Mouse (Mus musculus) heart, adult 10 weeks (tissue): ENCODE data around the gene Echdc2. TPM values are rescaled to one million over a fixed set of nuclear protein-coding genes. Genes with fewer than 3 reads are reported as not detected.

ENCODE experiments used
- polyA plus RNA-seq: library from polyadenylated mRNA; stranded (reverse); fragments of 350-450 nt; fragmentation: Illumina TruSeq; extraction: RNeasy Lipid Tissue Mini Kit (QIAGEN cat#74804); gene quantifications from one replicate; pipeline ENCODE4 v1.2.3, GENCODE M21; 2014; ENCODE audit warnings: low read depth, low replicate concordance

The Echdc2 gene
- 64.5 TPM for polyA plus RNA-seq

GRCm38 (mm10) chr4:108165152-108165895 lies at the start of gene Echdc2:
Echdc2 (plus strand) TSS chr4:108165437.

DNA sequence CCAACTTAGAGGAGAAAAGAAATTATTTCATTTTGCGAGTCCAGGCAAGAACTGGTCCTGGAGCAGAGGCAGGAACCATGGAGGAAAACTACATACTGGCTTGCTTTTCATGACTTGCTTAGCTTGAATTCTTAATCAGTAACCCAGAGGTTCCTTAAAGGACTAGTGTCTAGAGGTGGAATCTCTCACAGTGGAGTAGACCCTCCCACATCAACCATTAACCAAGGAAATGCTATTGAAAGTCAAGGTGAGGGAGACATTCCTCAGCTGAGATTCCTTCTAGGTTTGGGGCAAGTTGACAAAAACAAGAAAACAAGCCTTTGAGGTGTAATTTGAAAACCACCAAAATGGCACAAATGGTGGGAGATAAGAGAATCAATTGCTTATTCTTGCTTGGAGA lies 20.4 kb upstream of the Echdc2 start, which contains the start of gene Scp2:
TSS of gene Scp2 (minus strand) at position 119 of the 400 bp plus-strand sequence.

DNA sequence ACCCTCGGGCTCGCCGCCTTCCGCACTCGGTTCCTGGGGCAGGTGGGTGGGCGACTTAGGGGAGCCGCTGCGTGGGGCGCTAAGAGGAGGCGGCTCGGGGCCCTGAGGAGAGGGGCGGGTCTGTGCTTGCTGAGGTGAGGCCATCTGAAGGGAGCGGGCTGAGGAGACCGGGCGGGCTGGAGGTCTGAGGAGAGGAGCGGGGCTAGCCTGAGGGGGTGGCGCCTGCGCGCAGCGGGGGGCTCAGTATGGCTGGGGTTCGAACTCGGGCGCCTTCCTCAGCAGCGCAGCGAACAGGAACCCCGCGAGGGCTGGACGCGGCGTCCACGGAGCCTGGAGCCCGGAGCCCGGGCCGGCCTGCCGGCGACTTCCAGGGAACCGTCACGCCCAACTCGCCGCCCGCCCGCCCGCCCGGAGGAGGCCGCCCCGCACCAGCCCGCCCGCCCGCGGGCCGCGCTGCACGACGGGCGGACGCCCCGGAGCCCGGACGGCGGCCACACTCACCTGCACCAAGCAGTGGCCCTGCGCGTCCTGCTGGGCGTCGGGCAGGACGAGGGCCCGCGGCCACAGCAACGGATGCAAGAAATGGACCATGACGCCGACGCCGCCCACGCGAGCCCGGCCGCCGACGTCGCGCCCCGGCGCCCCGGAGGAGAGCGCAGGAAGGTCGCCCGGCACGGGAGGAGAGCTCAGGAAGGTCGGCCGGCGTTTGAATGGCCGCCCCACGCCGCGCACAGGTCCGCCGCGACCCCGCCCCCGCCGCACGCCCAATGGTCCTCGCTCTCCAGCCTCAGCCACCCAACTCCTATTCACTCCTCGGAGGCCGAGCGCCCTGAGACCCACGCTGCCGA lies 52.3 kb downstream of the Echdc2 start, which contains the start of gene Zyg11a:
TSS of gene Zyg11a (minus strand) at position 717 of the 848 bp plus-strand sequence.

Other genes with a start within 250 kb of the Echdc2 start
- 266 TPM for gene Cpt2, start 241.8 kb upstream of the Echdc2 start, polyA plus RNA-seq
- 0.65 TPM for gene Slc1a7, start 197.1 kb upstream of the Echdc2 start, polyA plus RNA-seq
- gene Podn, start 69.0 kb upstream of the Echdc2 start, polyA plus RNA-seq = 40.8 TPM
- 541 TPM for gene Scp2, start 20.4 kb upstream of the Echdc2 start, polyA plus RNA-seq
- gene Zyg11a, start 52.6 kb downstream of the Echdc2 start, polyA plus RNA-seq = not detected
- 27.1 TPM for gene Zyg11b, start 135.7 kb downstream of the Echdc2 start, polyA plus RNA-seq
- 15.4 TPM for gene Coa7, start 162.7 kb downstream of the Echdc2 start, polyA plus RNA-seq
- gene Shisal2a, start 217.9 kb downstream of the Echdc2 start, polyA plus RNA-seq = not detected
- 11.2 TPM for gene Gpx7, start 241.5 kb downstream of the Echdc2 start, polyA plus RNA-seq